ENCODE assay signal across 8 mouse cellular contexts in genomic region chr7:44527483-44528398, GRCm38 (mm10). TPM values are rescaled to one million over a fixed set of nuclear protein-coding genes. Genes with fewer than 3 reads are reported as not detected.
DNase-seq lines count a peak whose midpoint lies in the region; ATAC-seq and TF ChIP-seq lines count a peak whose summit lies in the region.

No protein-coding gene starts in this region.

- H3K27ac ChIP-seq in gastrocnemius, adult 2 months, result peak overlapping the region; percentile 99
- peak overlapping the region; percentile 57; the same call in 1 of the 2 replicates for H3K27ac ChIP-seq in hindbrain, postnatal 0 days

- peak overlapping the region; percentile 74 for H3K4me2 ChIP-seq in hindbrain, postnatal 0 days (ENCODE audit: low read depth, low read length)

- H3K9ac ChIP-seq in hindbrain, postnatal 0 days (replicated peaks; ENCODE audit: low read length), result peak overlapping the region; percentile 50

- H3K4me3 ChIP-seq in gastrocnemius, adult 2 months, result peak overlapping the region; percentile 73
- peak overlapping the region; percentile 35 for H3K4me3 ChIP-seq in hindbrain, postnatal 0 days (ENCODE audit: low read length)

- TF ChIP-seq CTCF in gastrocnemius, adult 2 months (IDR thresholded peaks at IDR 0.05), result peak; percentile 85
- peak; percentile 88 for TF ChIP-seq CTCF in hindbrain, postnatal 0 days (IDR thresholded peaks at IDR 0.05; ENCODE audit: low read depth)

- intact Hi-C loops in gastrocnemius, adult 2 months (cut with DNase I), result loop anchor here (2.0 kb wide), 2 partner anchors 21 to 27 kb away; partner anchors contain the start of gene Pold1

- no peaks in the 10 kb centered on the region for H3K27me3 ChIP-seq in hindbrain, postnatal 0 days (ENCODE audit: insufficient read depth, low read length)

- no peaks in the 10 kb centered on the region for H3K36me3 ChIP-seq in hindbrain, postnatal 0 days (ENCODE audit: insufficient read depth, low read length)

- peaks cover 8% of the 10 kb centered on the region; the same call in 1 of the 2 replicates for H3K4me1 ChIP-seq in hindbrain, postnatal 0 days (ENCODE audit: insufficient read depth, low read length)

- 7% methylated on average over 40 of the region's 40 CpGs for WGBS in hindbrain, postnatal 0 days

- ATAC-seq in hindbrain, postnatal 0 days, result peak; percentile 75

- peak; percentile 82 to 89 for DNase-seq in adrenal gland, adult (ENCODE audit: inconsistent age in 2 of 2, low spot score in 1 of 2)
- peak; percentile 77 to 81 for DNase-seq in cerebellum, postnatal 36 days
- DNase-seq in gastrocnemius, adult 2 months, result peak; percentile 95
- peak; percentile 84 for DNase-seq in hindbrain, postnatal 0 days (ENCODE audit: low spot score)
- DNase-seq in left cerebral cortex, adult 18-20 months (ENCODE audit: low spot score in 2 of 2), result peak; percentile 79 to 82
- DNase-seq in lung, postnatal 36 days, result peak; percentile 88
- peak; percentile 56 for DNase-seq in retina, adult 2 months (ENCODE audit: low read depth, low spot score)
- DNase-seq in urinary bladder, postnatal 25 days (ENCODE audit: low spot score), result peak; percentile 53

- H3K9me3 ChIP-seq in hindbrain, postnatal 0 days (ENCODE audit: low read length), result no peaks in the 10 kb centered on the region

RNA-seq across cellular contexts. Expression of gene Mybpc2, which starts 3.3 kb away (rescaled TPM):
- 1,000 to 10,000 TPM; 2,660 to 4,973 TPM for total RNA-seq in gastrocnemius, adult 2 months (2021)
- 0.14 and 0.47 TPM in 2 replicates for total RNA-seq in hindbrain, postnatal 0 days (2014; rRNA removed)
- polyA plus RNA-seq in hindbrain, postnatal 0 days (2015; fragmentation: Nextera tagmentation; extraction: Ambion mirVana), result 0.19 and 0.25 TPM in 2 replicates
- under 1 TPM; 0.12 to 0.28 TPM for total RNA-seq in left cerebral cortex, adult 18-20 months (2021)

RNA-seq across cellular contexts. Expression of gene Spib, which starts 4.1 kb away (rescaled TPM):
- under 1 TPM in 1 of 2 experiments, not detected in 1; 0.08 TPM for total RNA-seq in gastrocnemius, adult 2 months (2021)
- 0.05 TPM in 1 of 2 replicates, not detected in the other for total RNA-seq in hindbrain, postnatal 0 days (2014; rRNA removed)
- 0.06 TPM in 1 of 2 replicates, not detected in the other for polyA plus RNA-seq in hindbrain, postnatal 0 days (2015; fragmentation: Nextera tagmentation; extraction: Ambion mirVana)
- under 1 TPM; 0.12 to 0.21 TPM for total RNA-seq in left cerebral cortex, adult 18-20 months (2021)

RNA-seq across cellular contexts. Expression of gene Pold1, which starts 20.9 kb away (rescaled TPM):
- 1 to 10 TPM; 4.1 to 5.1 TPM for total RNA-seq in gastrocnemius, adult 2 months (2021)
- 26.3 and 30.0 TPM in 2 replicates for total RNA-seq in hindbrain, postnatal 0 days (2014; rRNA removed)
- polyA plus RNA-seq in hindbrain, postnatal 0 days (2015; fragmentation: Nextera tagmentation; extraction: Ambion mirVana), result 17.6 and 18.7 TPM in 2 replicates
- 10 to 100 TPM in 1 of 2 experiments, 1 to 10 TPM in 1; 9.7 to 10.8 TPM for total RNA-seq in left cerebral cortex, adult 18-20 months (2021)

RNA-seq across cellular contexts. Expression of gene Nr1h2, which starts 26.0 kb away (rescaled TPM):
- total RNA-seq in gastrocnemius, adult 2 months (2021), result 10 to 100 TPM; 40.6 to 42.7 TPM
- 71.2 and 76.4 TPM in 2 replicates for total RNA-seq in hindbrain, postnatal 0 days (2014; rRNA removed)
- polyA plus RNA-seq in hindbrain, postnatal 0 days (2015; fragmentation: Nextera tagmentation; extraction: Ambion mirVana), result 50.5 and 57.6 TPM in 2 replicates
- 10 to 100 TPM; 75.2 to 85.6 TPM for total RNA-seq in left cerebral cortex, adult 18-20 months (2021)

RNA-seq across cellular contexts. Expression of gene Fam71e1, which starts 31.4 kb away (rescaled TPM):
- 1 to 10 TPM; 2.4 to 5.5 TPM for total RNA-seq in gastrocnemius, adult 2 months (2021)
- 19.7 and 19.8 TPM in 2 replicates for total RNA-seq in hindbrain, postnatal 0 days (2014; rRNA removed)
- 26.7 and 31.9 TPM in 2 replicates for polyA plus RNA-seq in hindbrain, postnatal 0 days (2015; fragmentation: Nextera tagmentation; extraction: Ambion mirVana)
- total RNA-seq in left cerebral cortex, adult 18-20 months (2021), result 10 to 100 TPM; 15.1 to 15.5 TPM

Comparison
In these comparisons a context has a peak if more than half of its experiments do, and no peak if none do; other contexts are left out.
1. Peak in every context shown above with its lines: DNase-seq, ATAC-seq, H3K4me3 ChIP-seq and H3K27ac ChIP-seq.
2. RNA of gene Mybpc2, which starts 3.3 kb away (total RNA-seq): 2,660 to 4,973 TPM in gastrocnemius, adult 2 months; 0.14 to 0.47 TPM in hindbrain, postnatal 0 days and 0.12 to 0.28 TPM in left cerebral cortex, adult 18-20 months; every median in the first group is over 1,000 times any median in the second.